Mouse (Mus musculus) intestine, postnatal 0 days (tissue): Measurements from ENCODE around the gene Bag5. TPM values are rescaled to one million over a fixed set of nuclear protein-coding genes. Genes with fewer than 3 reads are reported as not detected.
A peak's percentile ranks its signal among the peaks of the same experiment; 100 is the strongest.

Experiments
- ATAC-seq: fragments of 200-750 bp; cut with Nextera tagmentation; 2 replicates; pipeline ENCODE4 v1.8.0; 2017; ENCODE audit warnings: mild to moderate bottlenecking, moderate TSS enrichment, moderate library complexity
- H3K27ac ChIP-seq: fragments of 300-500 bp; sonication (generic); 2 replicates; pipeline ENCODE4 v1.5.1; 2014; ENCODE audit warnings: mild to moderate bottlenecking, low read depth, low read length, moderate library complexity
- H3K27me3 ChIP-seq: fragments of 300-500 bp; sonication (generic); replicated peaks from 2 replicates; pipeline ENCODE4 v1.6.1; 2014; ENCODE audit warnings: low read length, mixed read lengths; ENCODE audit not compliant: control insufficient read depth, insufficient read depth
- H3K36me3 ChIP-seq: fragments of 300-500 bp; sonication (generic); 2 replicates; pipeline ENCODE4 v1.6.1; 2014; ENCODE audit warnings: mild to moderate bottlenecking, moderate library complexity; ENCODE audit not compliant: control insufficient read depth, insufficient read depth
- H3K4me1 ChIP-seq: fragments of 300-500 bp; sonication (generic); replicated peaks from 2 replicates; pipeline ENCODE4 v1.6.1; 2014; ENCODE audit warnings: antibody characterized with exemption, low read length, mixed read lengths; ENCODE audit not compliant: control insufficient read depth, insufficient read depth
- H3K4me2 ChIP-seq: fragments of 300-500 bp; sonication (generic); replicated peaks from 2 replicates; pipeline ENCODE4 v1.6.1; 2014; ENCODE audit warnings: low read depth, mild to moderate bottlenecking, moderate library complexity
- H3K4me3 ChIP-seq: fragments of 300-500 bp; sonication (generic); 2 replicates; pipeline ENCODE4 v1.5.1; 2014; ENCODE audit warnings: low read depth, low read length
- H3K9ac ChIP-seq: fragments of 300-500 bp; sonication (generic); 2 replicates; pipeline ENCODE4 v1.6.1; 2014; ENCODE audit warnings: mild to moderate bottlenecking, low read depth, low read length
- H3K9me3 ChIP-seq: fragments of 300-500 bp; sonication (generic); 2 replicates; pipeline ENCODE4 v1.6.1; 2016; ENCODE audit warnings: mixed run types; ENCODE audit not compliant: control insufficient read depth
- CTCF ChIP-seq: sonication (generic); IDR thresholded peaks from 2 replicates; pipeline ENCODE4 v1.5.1; 2016; ENCODE audit warnings: low read depth, mild to moderate bottlenecking, control low read depth, antibody characterized with exemption, moderate library complexity
- WGBS: fragments of 180-500 bp; shearing (Covaris S2); extraction: QIAGEN DNeasy Blood & Tissue Kit; methylation state at CpG from one replicate; pipeline ENCODE4 v1.1.7; 2014; 5-methylcytosine and 5-hydroxymethylcytosine counted together
- polyA plus RNA-seq: library from polyadenylated mRNA; unstranded; fragments of >200 nt; fragmentation: Nextera tagmentation; extraction: Ambion mirVana; gene quantifications from 2 replicates; pipeline ENCODE4 v1.2.1, GENCODE M21; 2015

The Bag5 gene
- polyA plus RNA-seq, 1 experiment from 2014 or later: 29.6 TPM

GRCm38 (mm10) chr12:111677882-111678669, 35.0 kb downstream of the Bag5 start, which contains the start of gene Trmt61a:
Gene Trmt61a (plus strand): TSS chr12:111678105.
- Histone ChIP-seq H3K4me1 (peaks cover 20% of the 10 kb centered on the region), H3K9ac (peak within 1 kb of the TSS; percentile 59), H3K36me3 (peaks cover 18% of the 10 kb centered on the region; the same call in 1 of the 2 replicates), H3K9me3 (no peaks in the 10 kb centered on the region), H3K4me2 (peak within 1 kb of the TSS; percentile 92), H3K4me3 (peak within 1 kb of the TSS; percentile 84), H3K27me3 (no peaks in the 10 kb centered on the region), H3K27ac (peak within 1 kb of the TSS; percentile 93)
- WGBS: under 1% methylated on average over 51 of the region's 51 CpGs
- TF ChIP-seq CTCF: no peak
- peak; percentile 71 for ATAC-seq

- peak overlapping the region; percentile 92 for H3K4me2 ChIP-seq
- peak overlapping the region; percentile 59 for H3K9ac ChIP-seq
- WGBS: 6% methylated on average over 5 of the region's 5 CpGs
- peaks cover 20% of the 10 kb centered on the region for H3K4me1 ChIP-seq
- ATAC-seq: peak; percentile 5; the same call in 1 of the 2 replicates
- no peak for TF ChIP-seq CTCF
- H3K36me3 ChIP-seq: peaks cover 16% of the 10 kb centered on the region; the same call in 1 of the 2 replicates
- no peaks in the 10 kb centered on the region for H3K27me3 ChIP-seq
- no peaks in the 10 kb centered on the region for H3K9me3 ChIP-seq
- peak overlapping the region; percentile 84 for H3K4me3 ChIP-seq
- peak overlapping the region; percentile 93 for H3K27ac ChIP-seq
Measured at GRCm38 (mm10) chr12:111677421-111677820, 35.6 kb downstream of the Bag5 start.

GRCm38 (mm10) chr12:111675797-111676580, 37.1 kb downstream of the Bag5 start:
- Histone ChIP-seq H3K9me3 (no peaks in the 10 kb centered on the region), H3K27me3 (no peaks in the 10 kb centered on the region), H3K9ac (no peak overlapping the region; the same call in 1 of the 2 replicates), H3K36me3 (0 out of 2 replicates have a peak, but pooled peaks cover 7% of the 10 kb centered on the region), H3K27ac (peak overlapping the region; percentile 93), H3K4me2 (0 out of 2 replicates have a peak overlapping the region, but pooled peaks have one; percentile 13), H3K4me3 (no peak overlapping the region), H3K4me1 (peaks cover 22% of the 10 kb centered on the region)
- peak; percentile 77 for ATAC-seq
- TF ChIP-seq CTCF: no peak
- 33% methylated on average over 6 of the region's 6 CpGs for WGBS

- WGBS: 20% methylated on average over 2 of the region's 2 CpGs
- no peak overlapping the region for H3K9ac ChIP-seq
Measured at GRCm38 (mm10) chr12:111674850-111675486, 38.1 kb downstream of the Bag5 start.

GRCm38 (mm10) chr12:111672581-111672980, 40.5 kb downstream of the Bag5 start:
- no peak for TF ChIP-seq CTCF
- no peak for ATAC-seq
- Histone ChIP-seq H3K4me2 (peak overlapping the region; percentile 84), H3K4me3 (peak overlapping the region; percentile 53), H3K9ac (peak overlapping the region; percentile 52; the same call in 1 of the 2 replicates), H3K27me3 (no peaks in the 10 kb centered on the region), H3K36me3 (0 out of 2 replicates have a peak, but pooled peaks cover 9% of the 10 kb centered on the region), H3K9me3 (no peaks in the 10 kb centered on the region), H3K27ac (no peak overlapping the region), H3K4me1 (peaks cover 15% of the 10 kb centered on the region)
- 9% methylated on average over 12 of the region's 12 CpGs for WGBS

More at GRCm38 (mm10) chr12:111674850-111675486, 38.1 kb downstream of the Bag5 start:
- H3K4me2 ChIP-seq: no peak overlapping the region
- H3K4me3 ChIP-seq: no peak overlapping the region
- H3K27ac ChIP-seq: peak overlapping the region; percentile 73
- no peak for TF ChIP-seq CTCF
- peaks cover 22% of the 10 kb centered on the region for H3K4me1 ChIP-seq
- no peaks in the 10 kb centered on the region for H3K27me3 ChIP-seq
- H3K36me3 ChIP-seq: 0 out of 2 replicates have a peak, but pooled peaks cover 5% of the 10 kb centered on the region
- no peaks in the 10 kb centered on the region for H3K9me3 ChIP-seq
- ATAC-seq: no peak
